Mouse (Mus musculus): ENCODE results near the gene Fpr1.
"Not testable (repeated sequence)": the region's sequence is repeated elsewhere in the genome, so short reads cannot be mapped to it uniquely, and the experiment has no call there.

The Fpr1 gene

GRCm38 (mm10) chr17:17855064-17855838, 28.5 kb downstream of the Fpr1 start, which contains the start of gene Has1:
Has1 (minus strand) TSS chr17:17855205.
- ATAC-seq (ENCODE audit: insufficient number of reproducible peaks, low FRiP score, low TSS enrichment), result no peak

- peak; percentile 31; the same call in 1 of the 2 replicates for ATAC-seq (ENCODE audit: insufficient number of reproducible peaks, low FRiP score, low TSS enrichment)
Measured at GRCm38 (mm10) chr17:17849906-17850712, 33.6 kb downstream of the Fpr1 start.

GRCm38 (mm10) chr17:17848988-17849387, 34.8 kb downstream of the Fpr1 start:
- ATAC-seq (ENCODE audit: insufficient number of reproducible peaks, low FRiP score, low TSS enrichment), result no peak

GRCm38 (mm10) chr17:17845187-17846027, 38.3 kb downstream of the Fpr1 start:
- no peak for ATAC-seq (ENCODE audit: insufficient number of reproducible peaks, low FRiP score, low TSS enrichment)

GRCm38 (mm10) chr17:17844606-17845005, 39.1 kb downstream of the Fpr1 start:
- not testable (repeated sequence) for ATAC-seq (ENCODE audit: insufficient number of reproducible peaks, low FRiP score, low TSS enrichment)

- ATAC-seq (ENCODE audit: insufficient number of reproducible peaks, low FRiP score, low TSS enrichment), result no peak; the same call in 1 of the 2 replicates
Measured at GRCm38 (mm10) chr17:17843534-17844261, 40.0 kb downstream of the Fpr1 start.

GRCm38 (mm10) chr17:17840796-17841195, 42.9 kb downstream of the Fpr1 start:
- no peak for ATAC-seq (ENCODE audit: insufficient number of reproducible peaks, low FRiP score, low TSS enrichment)

- no peak for ATAC-seq (ENCODE audit: insufficient number of reproducible peaks, low FRiP score, low TSS enrichment)
Measured at GRCm38 (mm10) chr17:17839276-17839675, 44.5 kb downstream of the Fpr1 start.

GRCm38 (mm10) chr17:17837919-17838701, 45.6 kb downstream of the Fpr1 start:
- ATAC-seq (ENCODE audit: insufficient number of reproducible peaks, low FRiP score, low TSS enrichment), result peak; percentile 94

- ATAC-seq (ENCODE audit: insufficient number of reproducible peaks, low FRiP score, low TSS enrichment), result peak; percentile 5; the same call in 1 of the 2 replicates
Measured at GRCm38 (mm10) chr17:17837426-17837825, 46.3 kb downstream of the Fpr1 start.

GRCm38 (mm10) chr17:17836101-17836500, 47.6 kb downstream of the Fpr1 start:
- no peak for ATAC-seq (ENCODE audit: insufficient number of reproducible peaks, low FRiP score, low TSS enrichment)

- no peak for ATAC-seq (ENCODE audit: insufficient number of reproducible peaks, low FRiP score, low TSS enrichment)
Measured at GRCm38 (mm10) chr17:17834896-17835295, 48.8 kb downstream of the Fpr1 start.

GRCm38 (mm10) chr17:17830731-17831130, 53.0 kb downstream of the Fpr1 start:
- no peak for ATAC-seq (ENCODE audit: insufficient number of reproducible peaks, low FRiP score, low TSS enrichment)

- ATAC-seq (ENCODE audit: insufficient number of reproducible peaks, low FRiP score, low TSS enrichment), result no peak
Measured at GRCm38 (mm10) chr17:17829816-17830535, 53.8 kb downstream of the Fpr1 start.

- ATAC-seq (ENCODE audit: insufficient number of reproducible peaks, low FRiP score, low TSS enrichment), result no peak
Measured at GRCm38 (mm10) chr17:17829052-17829785, 54.5 kb downstream of the Fpr1 start.

GRCm38 (mm10) chr17:17828191-17828981, 55.4 kb downstream of the Fpr1 start:
- ATAC-seq (ENCODE audit: insufficient number of reproducible peaks, low FRiP score, low TSS enrichment), result no peak

GRCm38 (mm10) chr17:17827658-17828190, 56.0 kb downstream of the Fpr1 start:
- 0 out of 2 replicates have a peak, but pooled peaks have one; percentile 4 for ATAC-seq (ENCODE audit: insufficient number of reproducible peaks, low FRiP score, low TSS enrichment)

All from cerebellum, adult (tissue).